Mouse (Mus musculus): Measurements from ENCODE around the gene Tpr.
A peak's percentile ranks its signal among the peaks of the same experiment; 100 is the strongest.

The Tpr gene

DNA sequence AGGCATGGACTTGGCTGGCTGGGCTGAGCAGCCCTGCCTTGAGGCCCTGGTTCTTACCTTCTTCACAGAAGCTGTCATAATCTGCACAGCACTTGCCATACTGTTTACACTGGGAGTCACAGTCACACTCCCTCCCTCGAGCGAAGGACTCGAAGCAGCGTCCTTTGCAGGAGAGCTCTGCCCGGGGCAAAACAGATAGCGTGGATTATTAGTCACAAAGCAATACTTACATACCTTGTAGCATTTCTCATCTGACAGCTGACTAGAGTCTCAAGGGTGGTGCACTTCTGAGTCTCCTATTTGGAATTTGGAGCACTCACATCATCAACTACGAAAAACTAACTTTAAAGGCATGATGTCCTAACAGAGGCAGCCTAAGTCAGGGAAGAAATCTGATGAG is 68.0 kb downstream of the Tpr start:
- no peak for DNase-seq (ENCODE audit: low read depth, low spot score)

DNA sequence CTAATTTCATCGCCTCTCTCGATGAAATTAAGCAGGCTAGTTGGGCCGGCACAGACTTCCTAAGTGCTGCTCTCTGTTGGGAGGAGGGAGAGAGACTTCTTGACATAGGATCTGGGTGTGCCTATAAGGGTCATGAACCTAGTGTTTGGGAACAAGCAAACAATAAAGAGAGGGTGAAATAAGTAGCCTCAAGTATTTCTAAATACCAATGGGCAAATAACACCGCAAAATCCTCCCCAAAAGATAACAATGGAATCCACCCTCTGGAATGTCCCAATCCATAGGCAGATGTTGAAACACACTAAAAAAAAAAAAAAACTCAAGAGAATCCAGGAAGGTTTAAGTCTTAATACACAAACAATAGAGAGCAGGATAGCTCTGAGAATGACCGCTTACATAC is 70.4 kb downstream of the Tpr start:
- DNase-seq (ENCODE audit: low read depth, low spot score) = no peak

DNA sequence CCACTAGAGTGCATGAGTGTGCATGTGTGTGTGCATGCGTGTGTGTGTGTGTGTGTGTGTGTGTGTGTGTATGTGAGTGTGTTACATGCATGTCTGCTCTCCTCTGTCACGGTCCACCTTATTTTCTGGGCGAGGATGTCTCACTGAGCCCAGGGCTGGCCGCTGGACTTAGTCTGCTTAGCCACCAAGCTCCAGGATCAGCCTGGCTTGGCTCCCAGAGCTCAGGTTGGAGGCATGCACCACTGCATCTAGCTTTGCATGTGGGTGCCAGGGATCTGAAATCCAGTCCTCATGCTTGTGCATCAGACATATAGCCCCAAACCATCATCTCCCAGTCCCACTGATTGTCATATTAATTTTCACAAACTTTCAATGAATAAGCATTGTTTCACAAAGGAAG is 71.1 kb downstream of the Tpr start:
- no peak for DNase-seq (ENCODE audit: low read depth, low spot score)

DNA sequence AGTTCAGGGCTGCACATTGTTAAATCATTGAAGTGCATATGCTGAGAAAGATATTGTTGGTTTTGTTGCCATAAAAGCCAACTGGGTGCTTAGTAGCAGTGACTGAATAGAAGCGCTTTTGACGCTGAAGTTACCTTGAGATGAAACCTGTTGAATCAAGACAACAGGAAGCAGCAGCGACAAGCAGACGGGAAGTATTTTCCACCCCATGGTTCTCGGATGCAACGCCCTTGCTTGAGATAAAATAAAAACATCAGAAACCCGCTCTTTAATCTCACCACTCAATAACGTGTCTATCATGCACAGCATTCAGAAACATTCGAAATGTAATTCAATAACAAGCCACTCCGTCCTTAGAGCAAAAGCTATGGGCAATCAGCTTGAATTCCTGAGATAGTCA is 72.7 kb downstream of the Tpr start:
- DNase-seq (ENCODE audit: low read depth, low spot score) = no peak

DNA sequence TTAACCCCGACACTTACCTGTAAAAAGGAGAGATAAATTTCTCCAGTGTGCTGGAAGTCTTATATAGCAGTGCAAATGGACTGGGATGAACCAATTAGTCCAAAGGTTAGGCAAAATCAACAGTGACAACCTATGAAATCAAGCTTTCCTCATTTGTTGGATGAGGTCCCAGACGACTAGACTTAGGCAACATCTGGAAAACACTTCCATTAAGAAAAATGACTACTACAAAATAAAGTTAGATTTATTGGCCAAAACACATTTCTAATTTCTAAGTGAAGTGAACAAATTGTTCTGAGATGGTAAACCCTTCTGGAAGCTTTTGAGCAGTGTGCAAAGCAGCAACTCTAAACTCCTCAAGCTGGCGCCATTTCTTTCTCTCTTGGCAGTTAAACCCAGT is 73.5 kb downstream of the Tpr start, which contains the start of gene Prg4:
Gene Prg4 (minus strand): TSS at position 34 of the 400 bp plus-strand sequence.
- DNase-seq (ENCODE audit: low read depth, low spot score) = no peak

DNA sequence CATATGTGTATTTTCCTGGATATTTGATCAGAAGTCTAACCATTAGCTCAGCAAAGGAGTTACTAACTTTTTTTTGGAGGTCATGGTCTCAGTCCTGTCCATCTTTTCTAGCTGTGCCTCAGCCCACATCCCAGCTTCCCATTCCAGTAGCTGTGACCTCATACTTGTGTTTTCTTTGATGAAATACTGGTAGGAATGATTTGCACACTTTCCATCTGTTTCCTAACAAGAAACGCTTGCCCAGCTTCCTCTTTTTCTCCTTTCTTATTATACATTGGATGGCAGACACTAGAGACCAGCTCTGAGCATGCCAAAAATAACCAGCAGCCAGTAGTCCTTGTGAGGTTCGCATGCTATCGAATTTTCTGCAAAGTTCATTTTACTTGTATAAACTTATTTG is 77.4 kb downstream of the Tpr start:
- DNase-seq (ENCODE audit: low read depth, low spot score) = no peak

DNA sequence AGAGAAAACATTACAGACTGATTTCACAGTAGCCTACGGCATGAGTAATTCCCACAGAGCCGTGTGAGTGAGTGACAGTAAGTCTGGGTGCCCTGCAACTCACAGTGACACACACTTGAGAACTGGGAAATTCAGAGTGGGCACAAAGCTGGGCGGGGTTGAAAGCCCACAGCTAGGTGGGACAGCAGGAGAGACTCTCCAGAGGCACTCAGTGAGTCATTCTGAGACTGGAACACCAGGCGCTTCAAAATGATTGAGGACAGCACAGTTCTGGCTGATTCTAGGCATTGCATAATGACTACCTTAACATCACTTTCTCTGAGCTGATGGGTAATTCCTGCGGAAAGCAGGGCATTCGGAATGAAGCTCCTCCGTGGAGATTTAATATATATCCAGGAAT is 79.9 kb downstream of the Tpr start:
- no peak for DNase-seq (ENCODE audit: low read depth, low spot score)

DNA sequence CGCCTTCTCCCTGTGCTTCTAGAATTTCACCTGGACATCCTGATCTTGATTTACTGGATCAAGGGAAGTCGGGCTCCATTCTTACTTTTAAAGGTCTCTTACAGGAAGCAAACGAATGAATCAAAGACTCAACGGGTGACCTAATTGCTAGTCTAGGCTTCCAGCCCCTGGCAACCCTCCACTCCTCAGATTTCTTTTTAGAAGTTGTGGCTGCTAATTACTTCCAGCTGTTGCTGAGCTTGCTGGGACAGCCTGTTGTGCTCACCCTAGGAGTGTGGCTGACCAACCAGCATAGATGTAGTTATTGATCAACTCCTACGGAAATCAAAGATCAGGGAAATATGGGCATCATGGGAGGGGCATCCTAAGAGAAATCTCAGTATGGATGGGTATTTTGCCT is 88.0 kb downstream of the Tpr start:
- no peak for DNase-seq (ENCODE audit: low read depth, low spot score)

DNA sequence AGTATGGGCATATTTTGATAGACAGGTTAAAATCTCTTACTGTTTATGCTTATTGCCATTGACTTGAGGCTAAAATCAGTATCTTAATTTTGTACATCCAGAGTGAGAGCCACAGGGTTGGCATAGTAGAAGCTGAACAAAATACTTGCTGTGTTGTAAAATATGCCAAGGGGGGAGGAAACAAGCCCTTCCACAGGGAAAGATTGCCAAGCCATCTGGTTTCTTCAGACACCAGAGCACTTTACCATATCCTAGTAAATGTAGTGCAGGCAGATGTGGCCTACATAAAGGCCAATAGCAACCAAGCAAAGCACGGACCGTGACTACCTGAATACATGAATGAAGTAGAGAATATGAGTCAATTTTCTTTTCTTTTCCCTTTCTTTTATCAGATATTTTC is 96.5 kb downstream of the Tpr start:
- no peak for DNase-seq (ENCODE audit: low read depth, low spot score)

DNA sequence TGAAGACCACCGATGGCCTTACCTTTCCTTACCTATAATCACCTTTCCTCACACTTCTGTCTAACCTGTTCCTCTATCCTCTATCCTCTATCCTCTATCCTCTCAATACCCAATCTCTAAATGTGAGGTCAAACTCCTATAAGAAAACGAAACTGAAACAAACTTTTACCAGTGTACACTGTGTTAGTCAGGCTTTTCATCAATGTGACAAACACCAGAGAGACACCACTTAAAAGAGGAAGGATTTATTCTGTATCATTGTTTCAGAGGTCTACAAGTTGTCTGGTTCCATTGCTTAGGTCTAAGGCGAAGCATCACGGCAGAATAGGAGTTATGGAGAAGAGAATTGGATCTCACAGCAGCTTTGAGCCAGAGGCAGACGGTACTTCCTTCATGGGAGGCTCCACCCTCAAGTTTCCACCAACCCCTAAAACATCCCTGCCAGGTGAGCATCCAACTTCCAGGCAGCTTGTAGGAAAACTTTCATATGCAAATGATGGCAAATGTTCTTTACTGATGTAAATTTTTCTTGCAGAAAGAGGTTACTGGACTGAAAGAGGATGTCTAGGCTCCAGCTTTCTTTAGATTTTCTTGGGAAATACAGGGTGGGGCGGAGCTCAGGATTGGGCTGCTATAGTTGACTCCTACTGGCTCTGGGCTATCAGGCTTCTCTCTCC is 104.1 kb downstream of the Tpr start:
- DNase-seq (ENCODE audit: low read depth, low spot score) = peak; percentile 54

DNA sequence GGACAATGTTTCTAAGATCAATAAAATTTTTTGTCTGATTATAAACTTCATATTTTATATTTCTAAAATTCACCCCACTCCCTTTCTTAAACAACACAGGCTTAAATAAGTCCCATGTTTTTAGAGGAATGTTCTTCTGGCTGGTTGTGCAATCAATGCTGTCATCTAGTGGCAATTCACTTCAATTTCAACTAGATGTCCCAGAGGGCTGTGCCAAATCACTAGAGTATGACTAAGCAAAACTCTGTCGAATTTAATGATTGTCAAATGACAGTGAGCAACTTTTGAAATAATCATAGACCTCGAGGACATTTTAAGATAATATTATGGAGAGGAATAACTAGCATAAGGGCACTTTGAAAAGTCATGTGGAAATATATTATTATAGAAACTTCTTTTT is 105.1 kb downstream of the Tpr start:
- DNase-seq (ENCODE audit: low read depth, low spot score) = no peak

DNA sequence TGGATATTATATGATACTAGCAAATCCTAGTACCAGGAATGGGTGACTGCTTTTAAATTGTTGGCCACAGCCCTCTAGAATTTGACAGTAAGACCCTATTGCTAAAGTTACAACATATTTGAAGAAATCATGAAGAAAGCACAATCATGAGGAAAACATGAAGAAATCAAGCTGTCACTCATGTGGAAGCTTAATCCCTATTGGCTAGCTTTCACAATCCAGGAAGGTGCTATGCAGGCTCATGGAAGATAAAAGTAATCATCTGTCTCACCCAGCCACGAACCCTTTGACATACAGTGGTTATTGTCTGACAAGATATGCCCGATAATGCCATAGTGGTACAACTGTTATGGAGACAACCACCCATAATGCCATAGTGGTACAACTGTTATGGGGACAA is 105.5 kb downstream of the Tpr start:
- no peak for DNase-seq (ENCODE audit: low read depth, low spot score)

All from WW6 (cell line).